Mouse (Mus musculus): ENCODE results near the gene Elk4.

DNA sequence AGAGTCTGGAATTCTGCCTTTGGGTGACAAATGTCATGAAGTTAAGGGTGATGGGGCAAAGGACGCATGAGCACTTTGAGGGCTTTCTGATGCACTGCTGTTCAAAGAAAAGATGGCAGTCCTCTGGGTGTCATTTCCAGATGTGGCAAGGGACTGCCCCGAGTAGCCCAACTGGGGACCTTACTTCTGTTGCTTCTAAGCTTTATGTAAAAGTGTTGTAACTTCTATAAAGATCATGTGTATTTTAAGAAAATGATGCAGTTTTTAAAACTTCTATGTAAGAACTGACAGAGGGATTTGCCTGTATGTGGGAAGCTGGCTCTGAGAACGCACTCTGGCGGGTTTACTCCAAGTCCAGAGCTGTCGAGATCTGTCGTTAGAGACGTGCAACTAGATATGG lies 24.8 kb downstream of the Elk4 start:
- TF ChIP-seq CTCF (IDR thresholded peaks at IDR 0.05; ENCODE audit: borderline replicate concordance, insufficient read depth, low read depth, low read length) (no peak), POLR2A (IDR thresholded peaks at IDR 0.05; ENCODE audit: borderline replicate concordance, insufficient read depth, low read length) (no peak)

All from cerebellum, adult 2 months (tissue).